Mouse (Mus musculus) E14TG2a.4 (cell line): ENCODE measurements around the gene Larp4b.
"Not testable (repeated sequence)": the region's sequence is repeated elsewhere in the genome, so short reads cannot be mapped to it uniquely, and the experiment has no call there.

Experiments used
- H3K27me3 ChIP-seq: 2 replicates; pipeline ENCODE4 v1.6.1; 2014; ENCODE audit warnings: low read length, control low read depth; ENCODE audit not compliant: insufficient read depth
- H3K36me3 ChIP-seq: 2 replicates; pipeline ENCODE4 v1.6.1; 2014; ENCODE audit warnings: low read length, control low read depth; ENCODE audit not compliant: insufficient read depth
- H3K4me1 ChIP-seq: replicated peaks from 2 replicates; pipeline ENCODE4 v1.6.1; 2014; ENCODE audit warnings: low read depth, low read length, control low read depth
- H3K4me3 ChIP-seq: replicated peaks from 2 replicates; pipeline ENCODE4 v1.5.1; 2014; ENCODE audit warnings: mild to moderate bottlenecking, low read length
- H3K9me3 ChIP-seq: 2 replicates; pipeline ENCODE4 v1.6.1; 2014; ENCODE audit warnings: low read length, control low read depth
- CTCF ChIP-seq: conservative IDR thresholded peaks from 2 replicates; pipeline ENCODE4 v1.5.1; 2014; ENCODE audit warnings: low read length
- NANOG ChIP-seq: IDR thresholded peaks from 2 replicates; pipeline ENCODE4 v1.6.1; 2014; ENCODE audit warnings: borderline replicate concordance, low read length, mixed read lengths
- POU5F1 ChIP-seq: IDR thresholded peaks from 2 replicates; pipeline ENCODE4 v1.6.1; 2014; ENCODE audit warnings: low read length, borderline replicate concordance

Gene Larp4b

DNA sequence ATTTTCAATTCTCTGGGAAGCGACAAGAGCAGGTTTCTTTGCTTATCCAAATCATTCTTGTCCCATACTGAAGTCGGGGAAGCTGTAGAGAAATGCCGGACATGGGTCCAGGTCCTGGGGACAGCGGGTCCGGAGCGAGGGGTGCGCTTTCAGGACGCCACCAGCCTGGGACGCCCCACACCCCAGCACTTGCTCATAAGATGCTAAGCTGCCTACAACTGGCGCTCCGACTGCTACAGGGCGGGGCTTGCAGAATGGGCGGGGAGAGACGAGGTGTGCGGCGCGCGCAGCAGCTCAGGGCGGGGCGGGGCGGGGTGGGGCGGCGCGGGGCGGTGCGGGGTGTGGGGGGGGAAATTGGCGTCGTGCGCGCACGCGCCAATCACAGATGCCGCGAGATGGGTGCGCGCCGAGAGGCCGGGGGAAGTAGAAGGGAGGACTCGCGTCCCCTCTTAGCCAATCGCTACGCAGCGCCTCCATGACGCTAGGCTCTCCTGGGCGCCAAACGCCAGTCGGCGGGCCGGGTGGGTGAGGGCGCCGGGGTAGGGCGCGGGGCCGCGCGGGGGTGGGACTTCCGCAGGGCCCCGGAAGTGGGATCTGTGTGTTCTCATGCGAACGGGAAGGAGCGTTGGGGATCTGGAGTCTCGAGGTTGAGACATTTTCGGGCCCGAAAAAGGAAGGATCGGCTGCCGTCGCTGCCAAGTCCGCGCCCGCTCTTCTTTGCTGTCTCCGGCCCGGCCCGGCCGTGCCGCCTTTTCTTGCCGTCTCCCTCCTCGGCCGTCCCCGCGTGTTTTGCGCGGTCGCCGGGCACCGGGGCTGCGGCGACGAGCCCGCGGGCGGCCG, at the start of gene Larp4b:
TSS of gene Larp4b (plus strand) at position 566 of the 840 bp plus-strand sequence.
- H3K4me1 ChIP-seq = peaks cover 43% of the 10 kb centered on the region
- peaks cover 10% of the 10 kb centered on the region; the same call in 1 of the 2 replicates for H3K27me3 ChIP-seq
- TF ChIP-seq CTCF = no peak
- H3K9me3 ChIP-seq = no peaks in the 10 kb centered on the region
- H3K4me3 ChIP-seq = peak within 1 kb of the TSS; percentile 99
- peaks cover 16% of the 10 kb centered on the region for H3K36me3 ChIP-seq

DNA sequence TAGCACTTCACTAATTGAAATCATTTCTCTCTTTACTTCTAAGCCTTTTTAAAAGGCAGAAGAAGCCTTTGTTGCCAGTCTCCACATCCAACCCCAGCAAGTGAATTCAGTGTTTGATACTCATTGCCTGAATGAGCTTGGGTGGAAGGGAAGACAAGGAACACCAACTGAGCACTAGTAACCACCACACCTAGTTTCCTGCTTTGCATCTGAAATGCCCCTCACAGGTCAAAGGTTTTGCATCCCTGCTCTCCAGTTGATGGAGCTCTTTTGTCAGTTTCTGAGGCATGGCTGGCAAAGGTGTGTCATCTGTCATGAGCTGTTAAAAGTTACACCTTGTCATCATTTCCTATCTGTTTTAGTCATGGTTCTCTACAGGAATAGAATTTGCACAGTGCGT, 49.0 kb upstream of the Larp4b start:
- Histone ChIP-seq H3K36me3 (no peaks in the 10 kb centered on the region), H3K9me3 (peaks cover 23% of the 10 kb centered on the region), H3K4me1 (peaks cover 3% of the 10 kb centered on the region; the same call in 1 of the 2 replicates), H3K4me3 (no peak overlapping the region), H3K27me3 (no peaks in the 10 kb centered on the region)
- no peak for TF ChIP-seq CTCF
- no peak for TF ChIP-seq NANOG
- no peak for TF ChIP-seq POU5F1

DNA sequence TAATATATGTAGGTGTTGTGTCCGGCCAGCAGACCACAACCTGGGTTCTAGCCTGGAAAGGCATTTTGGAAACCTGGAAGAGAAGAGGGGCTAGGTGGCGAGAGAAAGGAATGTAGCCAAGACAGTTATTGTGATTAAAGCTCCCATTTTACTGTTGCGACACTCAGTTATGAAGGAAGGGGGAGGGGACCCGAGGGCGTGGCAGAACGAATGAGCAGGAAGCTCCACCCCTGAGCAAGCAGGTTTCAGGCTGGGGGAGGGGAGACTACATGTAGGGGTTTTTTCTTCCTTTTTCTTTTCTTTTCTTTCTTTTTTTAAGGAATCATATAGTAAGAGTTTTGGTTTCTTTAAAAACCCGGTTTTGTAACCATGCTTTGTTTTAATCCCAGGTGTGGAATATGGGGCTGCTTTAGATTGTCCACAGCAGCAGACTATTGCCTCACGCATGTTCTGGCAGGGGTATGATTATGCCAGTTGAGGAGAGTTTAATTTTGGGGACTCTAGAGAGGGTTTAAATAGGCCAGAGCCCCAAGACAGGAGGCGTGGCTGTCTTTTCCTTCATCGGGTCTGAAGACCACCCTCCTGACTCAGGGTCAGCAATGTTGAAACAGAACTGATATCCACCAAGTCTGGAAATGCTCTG, 41.5 kb upstream of the Larp4b start:
- H3K4me3 ChIP-seq, H3K9me3 ChIP-seq, H3K27me3 ChIP-seq, H3K36me3 ChIP-seq: not testable (repeated sequence)
- H3K4me1 ChIP-seq = peaks cover 14% of the 10 kb centered on the region

DNA sequence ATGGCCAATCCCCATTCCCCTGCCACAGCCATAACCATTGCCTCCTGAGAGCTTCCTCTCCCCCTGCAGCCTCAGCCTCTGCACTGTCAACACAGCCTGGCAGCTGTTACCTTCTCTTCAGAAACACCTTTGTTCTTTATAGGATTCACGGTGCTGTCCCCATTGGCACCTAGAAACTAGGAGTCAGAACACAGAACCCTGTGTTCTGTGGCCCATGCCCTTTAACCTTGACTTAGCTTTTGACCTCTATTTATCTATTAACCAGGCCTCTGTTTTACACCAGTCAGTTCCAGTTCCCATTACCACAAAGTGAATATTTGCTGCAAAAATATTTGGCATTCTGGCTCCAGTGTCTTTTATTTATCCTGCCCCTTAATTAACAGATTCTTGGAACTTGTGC, 36.4 kb upstream of the Larp4b start:
- no peak for TF ChIP-seq CTCF
- no peak for TF ChIP-seq NANOG
- no peak for TF ChIP-seq POU5F1
- Histone ChIP-seq H3K9me3 (no peaks in the 10 kb centered on the region), H3K4me3 (no peak overlapping the region)

DNA sequence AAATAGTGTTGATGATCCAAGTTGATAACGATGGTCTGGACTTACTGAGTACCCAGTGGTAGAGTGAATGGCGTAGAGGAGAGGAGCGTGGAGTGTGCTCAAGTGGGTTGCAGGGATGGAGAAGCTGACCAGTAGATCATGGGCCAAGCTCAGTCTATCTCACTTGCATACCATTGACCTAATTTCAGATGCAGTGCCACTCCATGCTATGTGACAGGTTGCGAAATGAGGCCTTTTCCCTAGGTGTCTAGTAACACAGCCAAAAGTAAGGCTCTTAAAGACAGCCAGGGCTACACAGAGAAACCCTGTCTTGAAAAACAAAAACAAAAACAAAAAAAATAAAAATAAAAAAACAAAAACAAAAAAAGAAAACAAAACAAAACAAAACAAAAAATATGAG, 35.0 kb upstream of the Larp4b start:
- no peaks in the 10 kb centered on the region for H3K4me1 ChIP-seq
- no peak for TF ChIP-seq POU5F1
- TF ChIP-seq CTCF = no peak
- no peak for TF ChIP-seq NANOG
- no peak overlapping the region for H3K4me3 ChIP-seq
- H3K36me3 ChIP-seq = no peaks in the 10 kb centered on the region
- no peaks in the 10 kb centered on the region; the same call in 1 of the 2 replicates for H3K27me3 ChIP-seq
- no peaks in the 10 kb centered on the region for H3K9me3 ChIP-seq

More for the DNA sequence above, 36.4 kb upstream of the Larp4b start:
- H3K36me3 ChIP-seq = no peaks in the 10 kb centered on the region
- H3K27me3 ChIP-seq = no peaks in the 10 kb centered on the region
- H3K4me1 ChIP-seq = peaks cover 7% of the 10 kb centered on the region

DNA sequence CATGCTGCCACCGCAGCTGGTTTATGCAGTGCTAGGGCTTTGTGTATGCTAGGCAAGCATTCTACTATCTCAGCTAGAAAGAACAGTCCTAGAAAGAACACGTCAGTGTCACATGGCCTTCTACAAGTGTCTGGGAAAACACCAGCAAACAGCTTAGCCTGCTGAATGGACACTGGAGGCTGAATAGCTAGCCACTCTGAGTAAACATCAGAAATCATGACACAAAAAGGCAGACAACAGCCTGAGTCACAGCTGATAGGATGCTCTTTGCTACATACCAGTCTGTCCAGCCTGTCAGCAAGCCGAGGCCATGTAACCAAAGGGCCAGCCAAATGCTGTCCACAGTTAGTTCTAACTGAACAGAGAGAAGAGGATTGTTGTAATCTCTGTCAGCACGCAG, 32.3 kb upstream of the Larp4b start:
- Histone ChIP-seq H3K27me3 (peaks cover 2% of the 10 kb centered on the region; the same call in 1 of the 2 replicates), H3K36me3 (no peaks in the 10 kb centered on the region), H3K4me1 (no peaks in the 10 kb centered on the region), H3K4me3 (no peak overlapping the region), H3K9me3 (no peaks in the 10 kb centered on the region)
- no peak for TF ChIP-seq NANOG

DNA sequence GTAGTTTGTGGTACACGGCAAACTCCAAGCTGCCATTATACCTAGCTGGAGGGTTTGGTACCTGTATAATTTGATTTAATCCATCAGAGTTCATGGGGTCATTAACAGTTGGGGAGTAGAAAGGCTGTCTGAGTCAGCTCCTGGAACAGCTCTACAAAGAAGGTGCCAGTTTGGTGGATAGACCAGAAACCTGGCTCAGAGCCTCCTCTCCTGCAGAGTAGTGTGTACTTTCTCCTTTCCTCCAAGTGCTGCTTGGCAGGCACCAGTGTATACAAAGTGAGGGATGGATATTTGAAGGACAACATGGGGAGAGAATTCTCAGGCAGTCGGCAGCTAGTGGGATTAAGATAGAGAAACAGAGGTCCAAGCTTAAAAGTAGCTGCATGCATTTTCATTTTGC, 29.5 kb upstream of the Larp4b start:
- Histone ChIP-seq H3K27me3 (peaks cover 2% of the 10 kb centered on the region; the same call in 1 of the 2 replicates), H3K36me3 (no peaks in the 10 kb centered on the region), H3K9me3 (no peaks in the 10 kb centered on the region), H3K4me1 (no peaks in the 10 kb centered on the region), H3K4me3 (no peak overlapping the region)
- no peak for TF ChIP-seq POU5F1
- TF ChIP-seq NANOG = no peak
- TF ChIP-seq CTCF = no peak

DNA sequence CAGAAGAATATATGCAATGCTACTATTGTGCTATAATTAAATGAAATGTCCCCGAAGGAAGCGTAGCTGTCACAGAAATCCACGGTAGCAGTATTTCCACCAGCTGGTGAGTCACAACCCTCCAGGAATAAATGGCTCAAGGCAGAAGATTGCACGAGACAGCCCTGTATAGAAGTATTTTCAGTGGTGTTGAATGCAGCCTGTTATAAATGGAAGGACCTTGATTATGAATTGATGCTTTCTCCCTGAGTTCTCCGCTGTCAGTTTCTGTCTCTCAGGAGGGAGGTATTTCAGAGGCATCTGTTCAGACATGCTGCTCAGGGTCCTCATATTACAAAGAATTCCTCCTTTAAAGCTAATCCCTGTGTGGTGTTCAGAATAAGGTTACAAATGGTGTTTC, 27.6 kb upstream of the Larp4b start:
- Histone ChIP-seq H3K4me1 (no peaks in the 10 kb centered on the region; the same call in 1 of the 2 replicates), H3K36me3 (no peaks in the 10 kb centered on the region)
- TF ChIP-seq POU5F1 = no peak
- TF ChIP-seq CTCF = no peak
- no peak for TF ChIP-seq NANOG

DNA sequence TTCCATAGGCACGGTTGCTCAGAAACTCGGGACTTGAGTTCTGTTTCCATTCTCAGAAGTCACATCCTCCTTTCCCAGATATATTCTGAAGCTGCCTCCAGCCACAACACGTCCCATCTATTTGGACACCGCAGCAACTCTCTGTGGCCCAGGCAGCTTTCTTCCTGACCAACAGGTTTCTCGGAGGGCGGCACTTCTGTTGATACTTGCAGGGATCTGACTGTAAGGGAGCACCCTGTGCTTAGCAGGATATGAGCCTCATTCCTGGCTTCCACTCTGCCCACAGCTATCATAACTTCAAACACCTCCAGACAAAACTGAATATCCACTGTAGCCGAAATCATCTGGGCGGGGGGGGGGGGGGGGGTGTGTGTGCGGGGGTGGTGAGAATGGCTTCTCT, 22.7 kb upstream of the Larp4b start:
- Histone ChIP-seq H3K27me3 (no peaks in the 10 kb centered on the region), H3K9me3 (no peaks in the 10 kb centered on the region)
- TF ChIP-seq CTCF = no peak
- TF ChIP-seq POU5F1 = no peak
- TF ChIP-seq NANOG = no peak

More for the DNA sequence above, 27.6 kb upstream of the Larp4b start:
- Histone ChIP-seq H3K27me3 (peaks cover 2% of the 10 kb centered on the region; the same call in 1 of the 2 replicates), H3K4me3 (no peak overlapping the region), H3K9me3 (no peaks in the 10 kb centered on the region)

More for the DNA sequence above, 22.7 kb upstream of the Larp4b start:
- Histone ChIP-seq H3K4me3 (no peak overlapping the region), H3K4me1 (no peaks in the 10 kb centered on the region; the same call in 1 of the 2 replicates), H3K36me3 (no peaks in the 10 kb centered on the region)
